Mouse (Mus musculus) thymus, adult 2 months (tissue): ENCODE results near the gene Lyst. TPM values are rescaled to one million over a fixed set of nuclear protein-coding genes. Genes with fewer than 3 reads are reported as not detected.
"Not testable (repeated sequence)": the region's sequence is repeated elsewhere in the genome, so short reads cannot be mapped to it uniquely, and the experiment has no call there.

Source experiments
- DNase-seq: peaks from one replicate; pipeline ENCODE4 v3.0.0; 2021
- H3K27ac ChIP-seq: fragments of 200-500 bp; 2 replicates; pipeline ENCODE4 v1.5.1; 2012; ENCODE audit warnings: low read length, control low read depth; ENCODE audit not compliant: control insufficient read depth, insufficient read depth
- H3K27me3 ChIP-seq: fragments of 200-500 bp; 2 replicates; pipeline ENCODE4 v1.6.1; 2012; ENCODE audit warnings: mild to moderate bottlenecking, low read length, moderate library complexity, mixed read lengths; ENCODE audit not compliant: control insufficient read depth, insufficient read depth
- H3K36me3 ChIP-seq: fragments of 200-500 bp; 2 replicates; pipeline ENCODE4 v1.6.1; 2012; ENCODE audit warnings: mild to moderate bottlenecking, low read length, moderate library complexity; ENCODE audit not compliant: control insufficient read depth, insufficient read depth
- H3K4me1 ChIP-seq: fragments of 200-500 bp; replicated peaks from 2 replicates; pipeline ENCODE4 v1.6.1; 2012; ENCODE audit warnings: low read length; ENCODE audit not compliant: control insufficient read depth, insufficient read depth
- H3K4me3 ChIP-seq: fragments of 200-500 bp; 2 replicates; pipeline ENCODE4 v1.5.1; 2012; ENCODE audit warnings: mild to moderate bottlenecking, low read length, control low read depth, moderate library complexity; ENCODE audit not compliant: control insufficient read depth, insufficient read depth
- CTCF ChIP-seq: fragments of 200-500 bp; IDR thresholded peaks from 2 replicates; pipeline ENCODE4 v1.5.1; 2012; ENCODE audit warnings: mild to moderate bottlenecking, control low read depth, low read length, moderate library complexity, borderline replicate concordance; ENCODE audit not compliant: control insufficient read depth, poor library complexity, insufficient read depth; ENCODE audit errors: extremely low read depth
- POLR2A ChIP-seq: fragments of 200-500 bp; IDR thresholded peaks from 2 replicates; pipeline ENCODE4 v1.6.1; 2012; ENCODE audit warnings: mild to moderate bottlenecking, low read length, control low read depth, moderate library complexity; ENCODE audit not compliant: control insufficient read depth, poor library complexity, insufficient read depth; ENCODE audit errors: extremely low read depth
- WGBS: fragments of 180-500 bp; shearing (Covaris S2); methylation state at CpG from one replicate; pipeline ENCODE4 v1.1.7; 2018; 5-methylcytosine and 5-hydroxymethylcytosine counted together
- polyA plus RNA-seq: library from polyadenylated mRNA; depleted of rRNA; stranded (reverse); fragments of >200 nt; gene quantifications from 2 replicates; pipeline ENCODE4 v1.2.3, GENCODE M21; 2012

The Lyst gene
- polyA plus RNA-seq, 1 experiment = 31.1 TPM

GRCm38 (mm10) chr13:13655453-13655852 lies 65.3 kb downstream of the Lyst start:
- H3K36me3 ChIP-seq = peaks cover 38% of the 10 kb centered on the region
- no peak overlapping the region for H3K4me3 ChIP-seq
- TF ChIP-seq CTCF (no peak), POLR2A (no peak)
- no peak overlapping the region for H3K27ac ChIP-seq
- 98% methylated on average over 3 of the region's 3 CpGs for WGBS
- H3K27me3 ChIP-seq = no peaks in the 10 kb centered on the region
- H3K4me1 ChIP-seq = no peaks in the 10 kb centered on the region
- no peak for DNase-seq

GRCm38 (mm10) chr13:13666103-13666502 lies 75.9 kb downstream of the Lyst start:
- not testable (repeated sequence) for H3K27me3 ChIP-seq, DNase-seq, H3K27ac ChIP-seq, H3K4me1 ChIP-seq, H3K4me3 ChIP-seq
- peaks cover 63% of the 10 kb centered on the region for H3K36me3 ChIP-seq
- 76% methylated on average over 2 of the region's 2 CpGs for WGBS

GRCm38 (mm10) chr13:13670669-13671068 lies 80.5 kb downstream of the Lyst start:
- Histone ChIP-seq H3K4me1 (no peaks in the 10 kb centered on the region), H3K27ac (no peak overlapping the region), H3K36me3 (peaks cover 76% of the 10 kb centered on the region), H3K27me3 (no peaks in the 10 kb centered on the region), H3K4me3 (no peak overlapping the region)
- 72% methylated on average over 5 of the region's 5 CpGs for WGBS
- no peak for DNase-seq
- no peak for TF ChIP-seq POLR2A
- TF ChIP-seq CTCF = no peak

- H3K4me1 ChIP-seq = no peaks in the 10 kb centered on the region
- no peak for TF ChIP-seq CTCF
- TF ChIP-seq POLR2A = no peak
- WGBS = 93% methylated on average over 6 of the region's 6 CpGs
- peaks cover 75% of the 10 kb centered on the region for H3K36me3 ChIP-seq
- H3K27me3 ChIP-seq = no peaks in the 10 kb centered on the region
- H3K4me3 ChIP-seq = no peak overlapping the region
- DNase-seq = no peak
- H3K27ac ChIP-seq = no peak overlapping the region
These were observed 81.6 kb downstream of the Lyst start for GRCm38 (mm10) chr13:13671585-13672328.

GRCm38 (mm10) chr13:13674669-13675343 lies 84.6 kb downstream of the Lyst start:
- Histone ChIP-seq H3K36me3 (peaks cover 81% of the 10 kb centered on the region), H3K4me3 (no peak overlapping the region), H3K4me1 (no peaks in the 10 kb centered on the region), H3K27ac (no peak overlapping the region), H3K27me3 (no peaks in the 10 kb centered on the region)
- TF ChIP-seq CTCF (no peak), POLR2A (no peak)
- no peak for DNase-seq
- WGBS = 98% methylated on average over 4 of the region's 4 CpGs

- no peaks in the 10 kb centered on the region for H3K27me3 ChIP-seq
- H3K36me3 ChIP-seq = peaks cover 76% of the 10 kb centered on the region
- H3K4me1 ChIP-seq = no peaks in the 10 kb centered on the region
- H3K4me3 ChIP-seq = no peak overlapping the region
- no peak for TF ChIP-seq CTCF
- TF ChIP-seq POLR2A = no peak
- 96% methylated on average over 8 of the region's 8 CpGs for WGBS
- no peak overlapping the region for H3K27ac ChIP-seq
- DNase-seq = no peak
These were observed 87.7 kb downstream of the Lyst start for GRCm38 (mm10) chr13:13677871-13678270.
